Mouse (Mus musculus) bone marrow, adult 2 months (tissue): ENCODE measurements at regions not wholly inside any gene's neighbourhood (a gene's known extent, or its start where the extent isn't known, plus 50 kb on each side); places are given as distances from the start of the nearest gene placed in this dataset.

Experiments used
- H3K27ac ChIP-seq: fragments of 200-500 bp; 2 replicates; pipeline ENCODE4 v1.5.1; 2012; ENCODE audit warnings: low read depth, mild to moderate bottlenecking, control low read depth, inconsistent platforms, low read length; ENCODE audit not compliant: control insufficient read depth, poor library complexity, insufficient read depth
- H3K4me1 ChIP-seq: fragments of 200-500 bp; 2 replicates; pipeline ENCODE4 v1.6.1; 2011; ENCODE audit warnings: low read length; ENCODE audit not compliant: control insufficient read depth, insufficient read depth
- H3K4me3 ChIP-seq: fragments of 200-500 bp; replicated peaks from 2 replicates; pipeline ENCODE3; 2011; ENCODE audit warnings: mild to moderate bottlenecking, low read depth, low read length, control low read depth; ENCODE audit not compliant: control insufficient read depth
- CTCF ChIP-seq: fragments of 200-500 bp; IDR thresholded peaks from 2 replicates; pipeline ENCODE4 v1.5.1; 2011; ENCODE audit warnings: low read length, control low read depth; ENCODE audit not compliant: control insufficient read depth, insufficient read depth
- POLR2A ChIP-seq: fragments of 200-500 bp; IDR thresholded peaks from 2 replicates; pipeline ENCODE4 v1.6.1; 2011; ENCODE audit warnings: low read depth, mild to moderate bottlenecking, control low read depth, low read length, borderline replicate concordance; ENCODE audit not compliant: control insufficient read depth
- WGBS: fragments of 180-500 bp; shearing (Covaris S2); methylation state at CpG from one replicate; pipeline ENCODE4 v1.1.7; 2018; 5-methylcytosine and 5-hydroxymethylcytosine counted together

DNA sequence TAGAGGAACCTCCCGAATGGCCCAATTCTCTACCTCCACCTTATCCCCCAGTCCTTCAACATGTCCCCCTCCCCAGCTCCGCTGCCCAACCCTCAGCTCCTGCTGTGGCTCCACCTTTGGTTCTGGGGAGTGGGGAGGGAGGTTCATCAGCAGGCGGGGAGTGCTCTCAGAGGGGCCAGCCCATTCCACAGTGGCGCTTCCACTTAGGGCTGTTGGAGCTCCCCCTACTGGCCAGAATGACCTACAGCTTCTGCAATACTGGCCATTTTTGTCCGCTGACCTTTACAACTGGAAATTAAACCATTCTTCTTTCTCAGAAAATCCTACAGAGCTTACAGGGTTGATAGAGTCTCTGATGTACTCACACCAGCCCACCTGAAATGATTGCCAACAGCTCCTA lies 508.0 kb upstream of the Klhl4 start:
- no peaks in the 10 kb centered on the region for H3K4me1 ChIP-seq
- no peak for TF ChIP-seq POLR2A
- peak; percentile 15; the same call in 1 of the 2 replicates for TF ChIP-seq CTCF
- 90% methylated on average over 5 of the region's 5 CpGs for WGBS
- H3K4me3 ChIP-seq: no peak overlapping the region
- H3K27ac ChIP-seq: no peak overlapping the region

DNA sequence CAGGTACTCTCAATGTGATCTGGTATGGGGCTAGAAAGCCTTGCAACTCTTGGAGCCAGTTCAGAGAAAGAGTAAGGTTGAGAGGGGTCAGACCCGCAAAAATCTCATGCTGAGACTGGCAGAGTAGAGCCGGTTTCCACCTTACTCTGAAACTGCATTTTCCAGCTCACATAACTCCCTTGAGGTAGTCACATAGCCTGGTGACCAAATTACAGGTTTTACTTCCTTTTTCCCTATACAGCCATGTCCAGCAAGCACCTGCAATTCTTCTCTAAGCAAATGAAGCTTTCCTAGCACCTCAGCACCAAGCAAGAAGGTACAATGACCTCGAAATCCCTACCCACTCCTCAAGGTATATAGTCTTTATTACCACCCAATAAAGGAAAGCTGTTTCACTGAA lies 481.0 kb upstream of the Klhl4 start:
- WGBS: 57% methylated on average over 3 of the region's 3 CpGs
- no peak overlapping the region for H3K4me3 ChIP-seq
- H3K27ac ChIP-seq: no peak overlapping the region
- no peak for TF ChIP-seq POLR2A
- TF ChIP-seq CTCF: no peak
- no peaks in the 10 kb centered on the region for H3K4me1 ChIP-seq

DNA sequence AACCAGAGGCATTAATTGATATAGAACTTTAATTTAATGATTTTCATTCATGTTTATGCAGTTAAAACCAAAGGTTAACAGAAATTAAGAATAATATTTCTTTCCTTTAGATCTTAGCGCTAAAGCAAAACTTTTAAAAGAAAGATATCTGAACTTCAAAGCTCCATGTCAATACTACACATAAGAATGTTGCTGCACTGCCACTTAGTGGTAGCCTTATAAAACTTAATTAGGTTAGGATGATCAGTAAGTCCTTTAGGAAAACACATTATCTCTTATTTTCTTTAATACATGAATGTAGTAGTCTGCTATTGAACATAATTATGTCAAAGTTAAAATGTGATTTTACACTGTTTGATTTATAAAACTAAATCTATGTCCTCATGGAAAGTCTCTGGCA lies 432.9 kb upstream of the Klhl4 start:
- Histone ChIP-seq H3K4me3 (no peak overlapping the region), H3K4me1 (no peaks in the 10 kb centered on the region), H3K27ac (no peak overlapping the region)
- TF ChIP-seq POLR2A (no peak), CTCF (no peak)
- WGBS: 38% methylated on average over 1 of the region's 1 CpGs
